Mouse (Mus musculus): ENCODE data around the gene Slc36a2. TPM values are rescaled to one million over a fixed set of nuclear protein-coding genes. Genes with fewer than 3 reads are reported as not detected.

The Slc36a2 gene
- polyA plus RNA-seq (2017; shearing (Covaris generic)): not detected

DNA sequence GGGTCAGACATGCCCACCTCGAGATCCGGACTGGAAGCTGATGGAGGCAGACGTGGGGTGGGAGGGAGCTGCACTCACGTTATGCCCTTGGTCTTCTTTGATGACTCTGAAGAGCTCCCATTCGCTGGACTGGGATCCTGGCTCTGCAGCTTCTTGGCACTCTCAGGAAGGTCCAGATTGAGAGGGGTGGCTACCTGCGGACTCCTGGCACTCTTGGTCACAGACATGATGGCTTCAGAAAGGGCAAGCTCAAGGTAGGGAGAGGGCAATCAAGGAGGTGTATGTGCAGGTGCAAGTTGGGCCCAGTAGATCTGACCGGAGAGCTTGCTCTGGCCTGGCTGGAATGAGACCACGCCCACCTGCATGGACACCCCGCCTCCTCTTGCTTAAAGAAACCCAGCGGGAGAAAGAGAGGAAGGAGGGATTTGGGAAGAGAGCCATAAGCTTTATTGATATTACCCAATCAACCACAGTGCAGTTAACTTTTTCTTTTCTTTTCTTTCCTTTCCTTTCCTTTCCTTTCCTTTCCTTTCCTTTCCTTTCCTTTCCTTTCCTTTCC is at the start of gene Slc36a2:
Slc36a2 (minus strand) TSS at position 345 of the 559 bp plus-strand sequence.
- no peak for ATAC-seq

DNA sequence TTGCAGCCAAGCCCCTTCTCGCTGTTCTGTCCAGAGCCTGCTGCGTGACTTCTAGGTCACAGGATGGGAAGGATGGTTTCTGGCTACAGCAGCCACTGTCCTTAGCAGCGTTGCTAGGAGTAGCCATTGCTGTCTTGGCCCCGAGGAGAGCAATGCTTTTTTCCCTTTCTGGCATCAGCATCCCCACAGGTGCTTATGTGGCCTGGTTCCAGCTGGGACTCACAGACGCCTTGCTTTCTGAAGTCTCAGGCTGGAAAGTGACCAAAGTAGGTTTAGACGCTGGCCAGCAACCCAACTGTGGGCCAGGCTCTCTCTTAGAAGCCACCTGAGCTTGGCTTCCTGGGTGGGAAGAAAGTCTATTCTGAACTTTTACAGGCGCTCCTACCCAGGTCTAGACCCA is 49.4 kb upstream of the Slc36a2 start:
- no peak for ATAC-seq

DNA sequence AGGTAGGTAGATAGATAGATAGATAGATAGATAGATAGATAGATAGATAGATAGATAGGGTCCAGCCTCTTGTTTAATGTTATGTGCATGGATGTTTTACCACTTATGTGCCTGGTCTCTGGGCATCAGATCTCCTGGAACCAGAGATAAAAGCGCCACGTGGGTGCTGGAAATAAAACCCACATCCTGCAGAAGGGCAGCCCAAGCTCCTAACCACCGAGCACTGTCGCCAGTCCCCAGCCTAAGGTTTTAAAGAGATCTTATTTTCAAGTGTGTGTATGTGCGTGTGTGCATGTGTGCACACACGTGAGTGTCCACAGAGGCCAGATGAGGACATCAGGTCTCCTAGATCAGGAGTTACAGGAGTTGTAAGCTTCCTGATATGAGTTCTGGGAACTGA is 46.2 kb upstream of the Slc36a2 start:
- ATAC-seq: peak; percentile 47

DNA sequence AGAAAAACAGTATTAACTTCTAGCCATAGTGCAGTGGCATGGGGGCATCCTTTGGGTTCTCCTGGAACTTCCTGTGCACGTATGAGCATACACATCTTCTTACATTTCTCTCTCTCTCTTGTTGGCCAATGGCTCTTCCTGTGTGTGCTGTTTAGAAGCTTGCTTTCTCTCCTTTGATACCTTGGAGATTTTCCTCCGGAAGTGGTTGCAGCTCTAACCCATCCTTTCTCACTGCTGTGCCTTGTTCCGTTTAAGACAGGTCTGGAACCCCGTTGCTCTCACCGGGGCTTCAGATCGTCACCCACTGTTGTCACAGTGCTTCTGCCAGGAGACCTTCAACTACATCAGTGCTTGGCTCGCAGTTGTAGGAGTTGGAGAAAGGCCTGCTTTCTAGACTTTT is 36.4 kb upstream of the Slc36a2 start:
- peak; percentile 43 for ATAC-seq

DNA sequence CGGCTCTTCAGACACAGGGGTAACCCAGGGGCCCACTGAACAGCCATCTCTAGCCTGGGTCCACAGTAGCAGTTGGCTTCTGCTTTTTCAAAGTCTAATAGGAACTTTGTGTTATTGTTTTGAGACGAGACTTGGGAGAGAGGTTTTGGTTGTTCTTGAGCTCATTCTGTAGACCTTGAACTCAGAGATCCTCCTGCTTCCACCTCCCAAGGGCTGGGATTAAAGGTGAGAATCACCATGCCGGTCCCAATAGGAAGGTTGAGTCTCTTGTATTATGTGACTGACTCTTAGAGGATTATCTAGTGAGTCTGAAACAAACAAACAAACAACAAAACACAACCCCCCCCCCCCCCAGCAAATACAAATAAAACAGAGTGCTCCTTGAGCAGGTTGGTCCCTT is 33.6 kb upstream of the Slc36a2 start:
- ATAC-seq: no peak

DNA sequence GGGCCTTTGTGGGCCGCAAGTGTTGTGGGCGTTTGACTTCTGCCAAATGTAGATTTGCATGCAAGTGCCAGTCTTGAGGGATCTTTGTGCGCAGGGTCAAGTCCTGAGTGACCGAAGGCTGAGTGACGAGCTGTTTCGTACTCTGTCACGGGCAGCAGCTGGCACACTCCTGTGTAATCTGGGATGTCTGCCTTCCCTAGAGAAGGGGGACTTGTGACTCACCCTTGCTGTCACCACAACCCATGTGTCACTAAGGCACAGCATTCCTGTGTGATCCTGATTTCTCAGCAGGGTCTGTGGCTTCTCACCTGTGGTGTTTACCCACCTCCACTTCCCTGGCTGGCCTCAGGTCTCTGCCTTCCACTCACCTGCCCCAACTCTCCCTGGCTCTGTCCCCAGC is 33.0 kb upstream of the Slc36a2 start:
- no peak for ATAC-seq

DNA sequence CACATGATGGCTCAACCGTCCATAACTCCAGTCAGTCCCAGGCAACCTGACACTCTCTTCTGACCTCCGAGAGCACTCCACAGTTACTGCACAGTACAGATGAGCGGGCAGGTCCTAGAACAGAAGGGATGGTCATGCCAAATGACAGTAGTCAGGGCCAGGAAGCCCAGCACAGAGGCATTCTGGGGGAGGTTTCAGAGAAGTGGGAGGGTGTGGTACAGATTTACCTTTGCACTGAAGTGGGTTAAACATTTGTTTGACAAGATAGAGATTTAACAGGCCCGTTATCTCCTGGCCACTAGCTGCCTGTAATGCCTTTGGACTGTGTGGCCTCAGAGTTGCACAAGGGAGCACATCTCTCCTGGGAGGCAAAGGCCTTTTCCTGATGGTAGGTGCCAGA is 32.5 kb upstream of the Slc36a2 start:
- no peak for ATAC-seq

DNA sequence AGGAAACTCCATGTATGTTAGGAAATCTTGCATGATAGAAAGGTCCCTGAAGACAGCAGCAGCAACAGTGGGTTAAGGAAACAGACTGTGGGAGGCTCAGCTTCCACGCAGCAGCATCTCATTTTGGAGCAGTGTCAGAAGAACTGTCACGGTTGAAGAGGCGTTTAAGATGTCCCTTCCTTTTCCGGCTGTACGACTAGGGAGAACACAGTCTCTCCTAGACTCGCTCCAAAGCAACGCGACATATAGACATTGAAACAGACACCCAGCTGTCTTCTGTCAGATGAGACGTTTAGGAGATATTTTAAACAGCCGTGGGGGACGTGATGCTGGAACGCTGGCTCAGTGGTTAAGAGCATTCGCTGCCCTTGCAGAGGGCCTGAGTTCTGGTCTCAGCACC is 32.0 kb upstream of the Slc36a2 start:
- ATAC-seq: no peak

DNA sequence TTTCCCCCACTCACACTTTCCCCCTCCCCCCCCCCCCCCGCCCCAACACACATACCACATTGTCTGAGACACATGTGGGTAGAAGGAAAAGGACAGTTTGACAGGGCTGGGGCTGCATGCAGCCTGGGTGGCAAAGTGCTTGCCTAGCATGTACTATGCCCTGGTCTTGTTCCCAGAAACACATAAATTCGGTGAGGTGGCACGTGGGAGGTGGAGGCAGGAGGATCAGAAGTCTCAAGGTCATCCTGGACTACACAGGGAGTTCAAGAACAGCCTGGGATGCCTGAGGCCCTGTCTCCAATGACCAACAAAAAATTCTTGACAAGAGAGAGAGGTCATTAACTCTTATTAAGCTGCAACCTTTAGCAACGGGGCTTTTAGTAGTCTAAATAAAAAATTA is 31.2 kb upstream of the Slc36a2 start:
- ATAC-seq: no peak

DNA sequence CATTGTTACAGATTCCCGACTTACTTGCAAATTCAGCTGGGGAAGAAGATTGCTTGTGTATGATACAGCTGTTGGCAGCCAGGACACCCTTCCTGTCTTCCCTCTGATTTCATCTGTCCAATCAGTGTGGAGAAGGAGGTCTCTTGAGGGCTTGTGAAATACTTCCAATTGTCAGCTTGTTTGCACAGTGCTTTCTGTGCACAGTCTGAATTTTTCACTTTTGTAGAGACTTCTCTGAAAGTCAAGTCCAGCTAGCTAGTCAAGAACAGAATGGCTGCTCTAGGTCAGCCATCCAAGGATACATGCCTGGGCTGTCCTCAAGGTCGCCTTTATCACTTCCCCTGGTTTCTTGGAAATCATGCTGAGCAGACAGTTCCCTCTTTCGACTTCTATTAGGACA is 30.1 kb upstream of the Slc36a2 start:
- no peak for ATAC-seq

DNA sequence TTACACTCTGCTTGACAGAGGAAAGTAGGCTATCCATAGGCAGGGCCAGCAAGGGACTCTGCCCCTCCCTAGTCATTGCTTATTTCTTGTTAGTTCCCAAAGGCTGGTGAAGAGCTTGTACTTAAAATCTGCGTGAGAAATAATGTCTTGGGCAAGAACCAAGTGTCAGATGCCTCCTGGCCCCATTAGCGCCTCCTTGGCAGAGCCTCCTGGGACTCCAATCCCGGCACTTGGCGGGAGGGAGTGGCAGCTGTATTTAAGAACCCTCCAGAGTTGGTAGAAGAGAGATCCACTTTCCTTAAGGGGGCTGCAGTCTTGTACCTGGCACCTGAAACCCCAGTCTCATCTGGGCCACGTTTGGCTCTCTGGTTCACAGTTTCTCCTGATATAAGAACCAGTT is 29.3 kb upstream of the Slc36a2 start:
- no peak for ATAC-seq

DNA sequence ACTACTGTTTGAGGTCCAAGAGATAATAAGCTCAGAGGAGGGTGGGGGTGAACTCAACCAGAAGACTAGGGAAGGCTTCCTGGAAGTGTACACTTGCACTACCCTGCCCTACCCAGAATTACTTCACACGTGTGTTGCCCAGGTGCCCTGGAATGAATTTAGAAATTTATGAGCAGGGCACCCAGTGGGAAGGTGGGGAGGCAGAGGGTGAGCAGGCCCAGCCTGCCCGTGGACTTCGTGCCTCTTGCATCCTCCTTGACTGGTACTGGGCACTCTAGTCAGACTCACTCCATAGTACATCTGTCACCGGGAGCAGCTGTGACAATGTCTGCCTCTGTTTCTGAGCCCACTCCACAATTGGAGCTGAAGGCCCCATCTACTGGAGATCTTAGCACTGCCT is 28.6 kb upstream of the Slc36a2 start:
- no peak for ATAC-seq

DNA sequence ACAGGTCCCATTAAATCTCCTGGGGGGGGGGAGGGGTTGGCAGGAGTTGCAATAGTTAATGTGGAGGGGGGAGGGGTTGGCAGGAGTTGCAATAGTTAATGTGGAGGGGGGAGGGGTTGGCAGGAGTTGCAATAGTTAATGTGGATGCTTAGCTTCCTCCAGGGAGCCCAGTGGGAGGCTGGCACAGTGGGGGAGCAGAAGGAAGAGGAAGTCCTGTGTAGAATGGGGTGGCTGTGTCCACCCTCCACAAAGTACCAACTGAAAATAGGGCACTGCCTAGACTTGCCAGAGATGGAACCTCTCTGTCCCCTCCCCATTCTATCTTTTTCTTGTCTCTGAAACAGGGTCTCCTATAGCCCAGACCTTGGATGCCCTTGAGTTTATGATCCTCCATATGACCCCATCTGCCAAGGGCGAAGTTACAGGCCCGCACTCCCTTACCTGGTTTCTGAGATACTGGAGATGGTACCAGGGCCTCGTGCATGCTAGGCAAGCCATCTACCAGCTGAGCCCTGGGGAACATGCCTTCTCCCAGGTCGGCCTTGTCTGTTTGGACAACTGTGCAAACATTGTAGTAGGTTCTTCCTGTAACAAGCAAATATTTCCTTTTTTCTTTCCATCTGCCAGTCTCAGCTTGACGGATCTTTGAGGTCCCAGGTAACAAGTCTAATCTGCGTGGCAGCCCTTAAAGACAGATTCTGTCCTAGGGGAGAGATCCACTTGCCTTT is 24.9 kb upstream of the Slc36a2 start:
- no peak for ATAC-seq

DNA sequence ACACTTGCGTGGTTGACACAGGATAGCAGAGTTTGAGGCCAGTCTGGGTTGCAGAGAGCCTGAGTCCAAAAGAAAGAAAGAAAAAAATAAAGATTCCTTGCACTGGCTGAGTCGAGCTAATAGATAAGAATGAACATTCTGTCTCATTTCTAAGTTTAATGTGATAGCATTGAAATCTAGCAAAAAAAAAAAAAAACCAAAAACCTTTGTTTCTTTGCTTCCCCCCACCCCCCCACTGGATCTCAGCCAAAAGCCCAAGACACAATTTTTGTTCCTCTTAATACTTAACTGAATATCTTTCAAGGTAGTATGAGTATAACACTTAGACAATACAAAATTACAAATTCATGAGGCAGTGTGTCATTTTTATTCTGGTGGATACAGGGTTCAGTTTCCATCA is 24.2 kb upstream of the Slc36a2 start:
- ATAC-seq: no peak

DNA sequence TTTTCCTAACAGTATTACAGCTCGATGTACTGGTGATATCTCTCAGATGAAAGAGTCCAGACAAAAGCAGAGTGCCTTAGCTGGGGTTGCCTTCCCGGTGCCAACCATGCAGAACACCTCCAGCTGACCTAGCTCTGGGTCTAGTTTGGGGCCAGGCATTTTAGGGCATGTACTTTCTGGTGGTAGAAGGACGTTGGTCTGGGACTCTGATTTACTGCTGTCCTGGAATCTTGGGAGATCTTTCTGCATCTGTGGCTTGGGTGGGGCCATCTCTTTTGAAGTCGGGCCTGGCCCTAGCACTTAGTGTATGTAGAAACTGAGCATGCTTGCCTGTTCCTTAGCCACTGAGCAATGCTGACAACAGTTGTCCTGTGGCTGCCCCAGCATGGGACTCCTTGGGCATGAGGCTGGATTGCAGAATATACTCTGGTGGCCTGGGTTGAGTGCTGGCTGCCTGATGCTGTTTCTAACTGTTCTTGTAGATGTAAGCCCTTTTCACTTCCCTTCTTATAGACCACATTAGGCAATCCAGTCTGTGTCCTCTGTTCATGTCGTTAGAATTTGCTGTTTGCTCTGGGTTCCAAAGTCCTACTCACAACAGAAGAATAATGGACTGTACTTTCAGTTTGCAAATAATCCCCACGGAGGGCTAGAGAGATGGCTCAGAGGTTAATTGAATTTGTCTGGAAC is 23.3 kb upstream of the Slc36a2 start:
- no peak for ATAC-seq

DNA sequence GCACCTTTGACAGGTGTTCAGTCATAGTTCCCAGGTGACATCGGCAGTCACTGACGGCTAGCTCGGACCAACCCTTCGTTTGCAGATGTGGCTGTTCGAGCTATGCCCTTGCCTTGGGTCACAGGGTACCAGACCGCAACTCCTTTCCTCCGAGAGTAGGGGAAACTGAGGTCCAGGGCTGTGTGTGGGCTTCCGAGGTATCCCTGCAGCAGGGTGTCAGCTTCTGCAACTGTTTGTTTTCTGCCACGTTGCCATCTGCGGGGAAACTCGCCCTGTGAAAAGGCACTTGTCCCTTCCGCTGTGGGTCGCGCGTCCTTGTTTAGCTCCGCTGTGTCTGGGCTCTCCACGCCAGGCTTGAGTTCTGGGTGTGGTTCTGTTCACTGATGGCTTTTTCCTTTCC is 19.7 kb upstream of the Slc36a2 start:
- peak; percentile 42 for ATAC-seq

DNA sequence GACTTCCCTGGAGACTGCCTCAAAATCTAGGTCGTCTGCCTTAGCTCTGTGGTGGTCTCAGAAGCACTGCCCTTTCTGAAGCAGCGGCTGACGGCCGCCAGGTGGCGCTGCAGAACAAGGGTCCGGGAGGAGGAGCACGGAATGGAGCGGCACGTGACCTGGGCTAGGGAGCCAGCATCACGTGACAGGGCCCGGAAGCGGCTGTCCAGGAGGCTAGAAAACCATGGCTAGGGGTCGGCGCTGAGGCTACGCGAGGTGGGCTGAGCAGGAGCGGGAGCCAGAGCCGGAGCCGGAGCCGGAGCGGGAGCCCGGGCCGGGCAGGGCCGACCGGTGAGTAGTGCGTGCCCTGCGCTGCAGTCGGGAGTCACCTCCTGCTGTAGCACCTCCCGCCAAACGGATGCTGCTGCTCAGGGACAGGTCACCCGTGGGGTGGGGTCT is 19.3 kb upstream of the Slc36a2 start, which contains the start of gene Slc36a1:
Slc36a1 (plus strand) TSS at position 192 of the 438 bp plus-strand sequence.
- peak; percentile 96 for ATAC-seq

DNA sequence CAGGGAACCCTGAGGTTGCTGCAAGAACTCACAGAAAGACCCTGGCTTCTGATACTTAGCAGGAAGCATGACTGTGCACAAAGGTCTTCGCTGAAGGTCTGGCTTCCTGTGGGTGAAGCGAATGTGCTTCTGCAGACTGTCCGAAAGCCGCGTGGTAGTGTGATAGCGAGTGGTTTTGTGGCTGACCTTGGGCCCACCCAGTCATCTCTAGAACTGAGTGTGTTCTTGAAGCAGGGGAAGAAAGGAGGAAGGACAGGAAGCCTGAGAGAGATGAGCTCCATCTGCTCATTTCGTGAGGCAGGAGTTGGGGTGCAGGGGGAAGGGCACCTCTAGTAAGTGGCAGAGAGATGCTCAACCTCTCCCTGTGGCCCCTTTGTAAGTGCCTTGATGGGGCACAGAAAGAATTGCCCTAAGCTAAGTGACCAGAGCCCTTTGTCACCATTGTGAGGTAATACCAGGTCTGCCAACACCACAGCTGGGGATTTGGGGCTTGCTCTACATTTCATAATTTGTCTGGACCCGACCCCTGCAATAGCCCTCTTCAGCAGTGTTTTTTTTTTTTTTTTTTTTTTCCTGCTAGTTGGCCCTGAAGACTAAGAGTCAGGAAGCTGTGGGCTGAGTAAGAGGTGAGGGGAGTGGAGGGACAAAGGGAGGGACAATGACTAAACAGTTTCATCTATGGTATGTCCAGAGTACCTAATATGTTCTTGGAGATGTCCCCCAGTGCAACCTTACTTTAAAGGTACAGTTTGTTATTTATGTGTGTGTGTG is 13.0 kb upstream of the Slc36a2 start:
- peak; percentile 51 for ATAC-seq

DNA sequence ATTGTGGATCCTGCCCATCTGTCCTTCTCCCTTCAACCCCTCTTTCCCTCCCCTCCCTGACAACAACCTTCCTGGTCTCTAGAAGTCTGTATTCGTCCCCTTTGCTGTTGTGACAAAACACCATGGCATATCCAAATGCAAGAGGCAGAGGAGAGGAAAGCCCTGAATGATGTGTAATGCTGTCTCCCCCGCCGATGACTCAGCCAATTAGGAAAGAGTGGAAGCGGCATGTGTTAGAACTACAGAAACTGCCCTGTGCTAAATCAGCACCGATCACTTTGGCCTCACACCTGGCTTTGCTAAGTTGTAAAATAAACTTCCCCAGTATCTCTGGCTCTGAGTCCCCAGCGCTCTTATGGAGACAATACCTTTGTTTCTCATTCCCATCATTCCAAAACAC is 12.2 kb upstream of the Slc36a2 start:
- ATAC-seq: no peak

DNA sequence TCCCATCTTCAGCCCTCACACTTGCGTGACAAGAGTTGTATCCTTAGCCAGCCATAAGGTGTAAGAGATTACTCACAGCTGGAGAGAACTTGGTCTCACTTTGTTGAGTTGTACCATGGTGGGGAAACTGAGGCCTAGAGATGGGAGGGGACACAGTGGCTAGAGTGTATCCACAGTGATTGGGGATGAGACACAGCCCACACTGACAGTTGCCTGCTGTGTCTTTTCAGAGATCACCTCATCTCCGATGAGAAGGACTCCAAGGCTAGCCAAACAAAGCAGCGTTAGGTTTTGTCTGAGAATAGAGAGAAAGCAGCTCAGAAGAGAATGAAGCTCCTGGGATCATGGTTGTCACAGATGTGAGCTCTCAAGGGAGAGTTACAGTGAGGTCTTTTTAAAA is 5.3 kb upstream of the Slc36a2 start:
- ATAC-seq: no peak

DNA sequence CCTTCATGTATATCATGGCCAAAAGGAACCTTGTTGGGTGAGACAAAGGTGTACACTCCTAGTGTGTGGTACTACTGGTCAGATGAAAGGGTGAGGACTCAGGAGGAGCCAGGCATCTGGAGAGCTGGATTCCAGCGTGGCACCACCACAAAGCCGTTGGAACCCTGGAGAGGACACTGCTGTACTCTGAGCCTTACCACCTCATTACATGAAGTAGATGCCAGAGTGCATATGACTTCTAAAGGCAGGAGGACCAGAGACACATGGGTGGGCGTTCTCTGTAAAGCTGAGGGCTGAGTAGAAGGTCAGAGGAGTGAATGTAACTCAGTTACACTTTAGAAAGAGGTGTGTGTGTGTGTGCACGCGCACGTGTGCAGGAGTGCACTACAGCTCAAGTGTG is 2.9 kb upstream of the Slc36a2 start:
- ATAC-seq: no peak

DNA sequence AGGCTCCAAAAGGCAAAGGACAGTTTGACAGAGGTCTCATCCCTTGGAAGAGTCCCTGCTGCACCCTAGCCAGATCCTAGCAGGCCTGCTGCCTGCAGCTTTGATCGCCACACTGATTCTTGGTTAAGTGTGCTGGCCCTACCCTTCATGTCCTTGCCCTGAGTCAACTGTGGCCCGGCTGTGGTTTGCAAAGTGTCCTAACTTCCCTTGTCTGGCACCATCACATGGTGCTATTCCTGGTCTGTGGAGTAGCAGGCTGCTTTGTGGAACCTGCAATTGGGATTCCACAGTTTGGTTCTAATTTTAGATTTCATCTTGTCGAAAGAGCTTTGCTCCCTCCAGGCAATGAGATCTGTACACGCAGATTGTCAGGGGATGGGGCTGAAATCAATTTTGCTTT is 2.4 kb upstream of the Slc36a2 start:
- no peak for ATAC-seq

DNA sequence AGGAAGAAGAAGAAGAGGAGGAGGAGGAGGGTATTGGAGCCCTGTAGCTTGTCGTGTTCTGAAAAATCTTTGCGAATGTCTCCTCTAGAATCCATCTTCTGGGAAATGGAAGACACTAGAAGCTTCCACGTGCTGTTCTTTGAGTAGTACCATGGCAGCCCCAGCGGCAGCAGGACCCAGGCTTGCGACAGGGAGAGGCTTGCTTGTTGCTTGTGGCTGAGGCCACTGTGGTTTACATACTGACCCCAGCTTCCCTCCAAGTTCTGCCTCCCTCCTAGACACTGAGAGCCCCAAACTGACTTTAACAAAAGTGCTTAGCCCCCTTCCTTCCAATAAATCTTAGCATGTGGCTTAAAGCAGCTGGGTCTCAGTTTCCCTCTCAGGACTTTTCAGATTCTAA is 631 bp downstream of the Slc36a2 start:
- no peak for ATAC-seq

All from CD4-positive, CD25-positive, alpha-beta regulatory T cell, adult 4 months (primary cell).